Mouse (Mus musculus): ENCODE results near the gene Arhgap24.

- TF ChIP-seq POLR2A (IDR thresholded peaks at IDR 0.05; ENCODE audit: low read depth, low read length) = no peak
- TF ChIP-seq CTCF (conservative IDR thresholded peaks at IDR 0.05; ENCODE audit: insufficient read depth, insufficient read length, low read depth, low read length) = no peak
These were observed 418.6 kb downstream of the Arhgap24 start for GRCm38 (mm10) chr5:102899680-102900215.

Data from kidney, adult 2 months (tissue).